Mouse (Mus musculus) heart, postnatal 25 days (tissue): ENCODE measurements around the gene A130010J15Rik. TPM values are rescaled to one million over a fixed set of nuclear protein-coding genes. Genes with fewer than 3 reads are reported as not detected.

Experiments
- DNase-seq: peaks from one replicate; pipeline ENCODE4 v3.0.0; 2022; ENCODE audit warnings: low spot score
- intact Hi-C: fragments of 180-260 bp; cut with DNase I; formaldehyde crosslinking; loops from one replicate; pipeline ENCODE4 v1.15.1; 2025
- total RNA-seq, 2 experiments: library from RNA; stranded (reverse); gene quantifications; 2 replicates each; pipeline ENCODE4 v1.2.3; 2021

A130010J15Rik gene
- 1 to 10 TPM; 2.9 to 3.0 TPM for total RNA-seq

- intact Hi-C loops = no loop called here
- no peak for DNase-seq
These were observed at the start of gene A130010J15Rik for GRCm38 (mm10) chr1:193167746-193168145. A130010J15Rik (plus strand) TSS chr1:193168046.

DNA sequence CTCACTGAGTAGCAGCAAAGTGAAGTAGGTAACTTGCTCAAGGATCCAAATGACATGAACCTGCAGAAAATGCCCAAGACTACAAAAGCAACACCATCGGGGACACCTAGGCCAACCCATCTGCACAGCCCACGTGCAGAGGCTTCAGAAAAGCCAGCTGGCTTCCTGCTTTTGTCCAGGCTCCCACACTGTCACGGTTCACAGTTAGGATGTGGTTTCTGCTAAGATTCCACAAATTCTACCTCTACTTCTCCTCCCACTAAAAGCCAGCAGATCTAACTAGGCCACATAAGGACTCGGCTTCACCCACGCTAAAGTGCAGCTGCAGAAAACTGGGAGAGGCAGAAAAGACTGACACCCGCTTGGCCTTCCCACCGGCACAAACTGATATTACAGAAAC is 45.1 kb upstream of the A130010J15Rik start:
- no peak for DNase-seq
- intact Hi-C loops = loop anchor here (10.0 kb wide), 1 partner anchor 338 kb away; no protein-coding TSS in a partner anchor

DNA sequence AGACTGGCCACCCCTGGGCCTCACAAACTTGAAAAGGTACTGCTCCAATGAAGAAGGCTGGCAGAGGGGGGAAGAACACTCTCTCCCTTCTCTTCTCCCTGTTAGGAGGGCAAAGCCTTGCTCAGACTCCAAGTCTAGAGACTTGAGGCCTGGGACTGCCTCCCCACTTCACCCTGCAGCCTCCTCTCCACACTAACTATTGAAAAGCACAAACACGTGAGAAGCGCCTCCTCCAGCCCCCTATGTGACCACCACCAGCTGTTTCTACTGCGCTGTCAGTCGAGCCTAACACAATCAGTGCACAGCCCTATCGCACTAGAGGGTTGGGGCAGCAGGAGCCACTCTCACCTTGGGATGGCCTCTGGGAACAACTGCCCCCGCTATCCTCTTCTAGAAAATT is 44.6 kb upstream of the A130010J15Rik start:
- intact Hi-C loops = loop anchor here (10.0 kb wide), 1 partner anchor 338 kb away; no protein-coding TSS in a partner anchor

DNA sequence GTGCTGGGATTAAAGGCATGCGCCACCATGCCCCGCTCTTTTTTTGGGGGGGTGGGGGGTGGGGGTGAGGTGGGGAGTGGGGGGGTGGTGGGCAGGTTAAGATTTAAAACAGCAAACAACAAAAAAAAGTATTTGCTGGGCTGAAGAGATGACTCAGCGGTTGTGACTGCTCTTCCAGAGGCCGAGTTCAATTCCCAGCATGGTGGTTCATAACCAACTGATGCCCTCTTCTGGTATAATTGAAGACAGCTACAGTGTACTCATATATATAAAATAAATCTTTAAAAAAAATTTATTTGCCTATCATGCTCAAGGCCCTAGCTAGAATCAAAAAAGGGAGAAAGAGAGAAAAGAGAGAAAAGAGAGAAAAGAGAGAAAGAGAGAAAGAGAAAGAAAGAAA is 42.0 kb upstream of the A130010J15Rik start:
- intact Hi-C loops = loop anchor here (2.0 to 10.0 kb wide), 2 partner anchors 123 to 341 kb away; no protein-coding TSS in a partner anchor
- no peak for DNase-seq

More for the DNA sequence above, 44.6 kb upstream of the A130010J15Rik start:
- DNase-seq = no peak

DNA sequence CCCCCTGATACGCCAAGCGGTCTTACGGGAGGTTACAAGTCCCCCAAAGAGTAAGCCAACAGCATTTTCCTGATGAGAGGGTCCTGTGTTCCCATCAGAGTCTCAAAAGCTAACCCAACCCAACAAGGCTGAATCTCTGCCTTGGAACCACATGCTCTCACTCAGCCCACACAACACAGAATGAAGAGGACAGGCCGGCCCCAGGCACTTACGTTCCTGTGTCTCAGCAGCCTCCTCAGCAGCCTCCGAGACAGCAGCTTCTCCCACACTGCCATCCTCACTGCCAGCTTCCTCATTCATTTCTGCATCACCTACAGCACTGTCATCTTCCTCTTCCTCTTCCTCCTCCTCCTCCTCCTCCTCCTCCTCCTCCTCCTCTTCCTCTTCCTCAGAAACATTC is 39.8 kb upstream of the A130010J15Rik start:
- intact Hi-C loops = loop anchor here (10.0 kb wide), 1 partner anchor 343 kb away; no protein-coding TSS in a partner anchor
- DNase-seq = no peak

- no peak for DNase-seq
- intact Hi-C loops = loop anchor here (10.0 kb wide), 1 partner anchor 345 kb away; no protein-coding TSS in a partner anchor
These were observed 38.5 kb upstream of the A130010J15Rik start for GRCm38 (mm10) chr1:193129321-193129720.

DNA sequence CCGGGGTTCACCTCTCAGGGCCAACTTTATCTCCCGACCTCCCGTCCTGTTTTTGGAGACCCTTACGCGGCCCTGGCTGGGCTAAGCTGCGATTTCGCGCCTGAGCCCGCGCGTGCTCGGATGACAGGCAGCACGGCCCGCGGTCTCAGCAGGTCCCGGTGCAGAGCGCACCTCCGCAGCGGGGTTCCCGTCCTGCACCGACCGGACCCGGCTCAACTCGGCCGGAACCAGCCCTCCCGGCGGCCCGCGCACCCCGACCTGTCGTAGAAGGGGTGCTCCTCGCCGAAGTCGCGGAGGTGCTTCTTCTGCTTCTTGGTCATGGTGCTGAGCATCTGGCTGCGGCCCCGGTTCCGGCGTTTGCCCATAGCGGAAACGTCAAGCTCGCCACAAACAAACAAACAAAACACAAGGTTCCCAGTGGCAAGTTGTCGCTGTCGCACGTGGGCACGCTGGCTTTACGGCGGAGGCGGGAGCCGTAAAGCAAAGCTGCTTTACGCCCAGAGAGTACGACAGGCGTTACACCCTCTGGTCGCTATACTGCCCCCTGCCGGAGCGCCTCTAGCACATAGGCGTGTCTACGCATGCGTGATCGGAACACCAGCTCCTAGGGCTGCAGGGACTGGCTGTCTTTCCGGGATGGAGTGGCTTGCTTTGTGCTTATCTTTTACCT is 37.9 kb upstream of the A130010J15Rik start, which contains the start of gene Diexf:
Diexf (minus strand) TSS at position 487 of the 670 bp plus-strand sequence.
- intact Hi-C loops = loop anchor here (1.0 to 10.0 kb wide), 2 partner anchors 43 to 345 kb away; no protein-coding TSS in a partner anchor
- peak; percentile 89 for DNase-seq

- DNase-seq = no peak
- intact Hi-C loops = loop anchor here (1.0 kb wide), 1 partner anchor 43 kb away; no protein-coding TSS in a partner anchor
These were observed 37.4 kb upstream of the A130010J15Rik start for GRCm38 (mm10) chr1:193130456-193130825.

- DNase-seq = no peak
- intact Hi-C loops = loop anchor here (1.0 kb wide), 1 partner anchor 42 kb away; no protein-coding TSS in a partner anchor
These were observed 37.0 kb upstream of the A130010J15Rik start for GRCm38 (mm10) chr1:193130839-193131238.

GRCm38 (mm10) chr1:193131311-193131948 is 36.4 kb upstream of the A130010J15Rik start:
- intact Hi-C loops = no loop called here

DNA sequence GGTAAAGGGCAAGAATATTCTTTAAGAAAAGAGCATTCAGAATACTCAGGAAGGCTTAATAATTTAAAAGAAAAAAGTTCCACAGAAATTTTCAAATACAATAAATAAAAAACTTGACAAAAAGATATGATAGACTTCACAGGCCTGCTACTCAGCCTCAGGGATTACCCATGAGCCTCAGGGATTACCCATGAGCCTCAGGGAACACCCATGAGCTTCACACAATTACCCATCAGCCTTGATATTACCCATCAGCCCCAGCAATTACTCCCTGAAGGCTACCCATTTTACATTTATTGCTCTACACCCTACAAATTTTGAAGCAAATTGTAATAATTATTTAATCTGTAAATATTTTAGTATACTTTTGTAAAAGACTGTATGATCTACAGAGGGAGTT is 35.5 kb upstream of the A130010J15Rik start:
- intact Hi-C loops = no loop called here
- no peak for DNase-seq

More at GRCm38 (mm10) chr1:193131311-193131948, 36.4 kb upstream of the A130010J15Rik start:
- DNase-seq = no peak

DNA sequence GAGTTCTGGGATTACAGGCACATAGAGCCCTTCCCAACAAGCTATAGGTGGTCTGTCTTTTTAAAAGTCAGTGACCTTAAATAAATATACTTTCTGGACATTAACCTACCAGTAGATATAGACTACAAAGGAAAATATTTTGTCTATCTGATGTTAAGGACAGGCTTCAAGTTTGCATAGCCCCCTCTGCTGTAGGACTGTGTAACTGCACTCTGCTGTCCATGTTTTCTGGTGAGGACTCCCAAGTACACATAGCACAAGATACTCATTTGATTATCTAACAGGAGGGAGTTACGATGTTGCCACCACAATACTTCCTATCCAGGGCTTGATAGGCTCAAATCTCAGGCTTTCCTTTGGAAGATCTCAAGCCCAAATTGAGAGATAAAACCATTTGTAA is 34.1 kb upstream of the A130010J15Rik start:
- no peak for DNase-seq
- intact Hi-C loops = no loop called here

GRCm38 (mm10) chr1:193138087-193138486 is 29.8 kb upstream of the A130010J15Rik start:
- no peak for DNase-seq
- intact Hi-C loops = no loop called here

- no peak for DNase-seq
- intact Hi-C loops = no loop called here
These were observed 29.2 kb upstream of the A130010J15Rik start for GRCm38 (mm10) chr1:193138669-193139068.

DNA sequence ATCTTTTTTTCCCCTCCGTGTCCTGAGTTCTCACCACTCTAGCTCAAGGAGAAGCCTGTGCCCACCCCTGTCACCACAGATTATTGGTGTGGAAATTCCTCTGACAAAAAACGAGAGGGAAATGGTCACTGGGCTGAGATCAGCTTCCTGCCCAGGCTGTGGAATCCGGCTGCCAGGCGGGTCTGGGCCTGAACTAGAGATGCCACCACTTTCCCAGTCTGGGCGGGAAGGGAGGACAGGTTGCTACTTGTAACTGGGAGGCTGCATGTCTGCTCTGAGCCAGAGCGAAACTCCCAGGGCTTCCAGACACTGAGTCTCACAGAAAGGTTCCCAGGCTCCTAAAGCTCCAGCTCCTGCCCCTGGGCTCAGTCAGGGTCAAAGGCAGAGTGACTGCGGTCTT is 26.7 kb upstream of the A130010J15Rik start:
- intact Hi-C loops = no loop called here
- DNase-seq = no peak

- intact Hi-C loops = no loop called here
- DNase-seq = no peak
These were observed 25.3 kb upstream of the A130010J15Rik start for GRCm38 (mm10) chr1:193142517-193143062.

DNA sequence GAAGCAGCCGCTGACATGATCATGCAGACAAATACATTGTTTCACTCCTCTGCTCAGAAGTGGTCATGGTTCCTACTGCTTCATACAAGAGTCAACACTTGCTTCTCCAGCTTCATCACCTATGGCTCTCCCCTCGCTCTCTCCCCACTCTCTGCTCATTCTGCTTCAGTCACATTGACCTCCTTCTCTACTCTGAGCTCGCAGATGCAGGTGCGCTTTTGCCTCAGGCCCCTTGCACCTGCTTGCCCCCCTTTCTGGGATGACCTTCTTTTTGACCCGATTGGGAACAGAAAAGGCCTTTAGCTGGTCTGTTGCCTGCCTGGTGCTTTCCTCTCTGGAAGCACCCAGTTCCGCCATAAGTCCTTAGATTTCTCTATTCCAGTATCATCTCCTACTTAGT is 23.3 kb upstream of the A130010J15Rik start:
- intact Hi-C loops = no loop called here
- no peak for DNase-seq

GRCm38 (mm10) chr1:193145101-193145500 is 22.7 kb upstream of the A130010J15Rik start:
- intact Hi-C loops = no loop called here

GRCm38 (mm10) chr1:193146416-193146815 is 21.4 kb upstream of the A130010J15Rik start:
- DNase-seq = no peak
- intact Hi-C loops = no loop called here

More at GRCm38 (mm10) chr1:193145101-193145500, 22.7 kb upstream of the A130010J15Rik start:
- no peak for DNase-seq

- DNase-seq = no peak
- intact Hi-C loops = no loop called here
These were observed 18.6 kb upstream of the A130010J15Rik start for GRCm38 (mm10) chr1:193149231-193149630.
